Mouse (Mus musculus) forebrain, postnatal 0 days (tissue): Measurements from ENCODE around the gene Serpinb6b. TPM values are rescaled to one million over a fixed set of nuclear protein-coding genes. Genes with fewer than 3 reads are reported as not detected.

Source experiments
- ATAC-seq: fragments of 200-750 bp; cut with Nextera tagmentation; 2 replicates; pipeline ENCODE4 v1.8.0; 2017; ENCODE audit warnings: mild to moderate bottlenecking, moderate library complexity
- DNase-seq: peaks from one replicate; pipeline ENCODE4 v3.0.0-alpha.2; 2015
- H3K27ac ChIP-seq: fragments of 300-500 bp; sonication (generic); 2 replicates; pipeline ENCODE4 v1.5.1; 2014; ENCODE audit warnings: low read depth, mild to moderate bottlenecking, antibody characterized with exemption, low read length, moderate library complexity, mixed read lengths
- H3K27me3 ChIP-seq: fragments of 300-500 bp; sonication (generic); 2 replicates; pipeline ENCODE4 v1.6.1; 2014; ENCODE audit warnings: mild to moderate bottlenecking, low read length, mixed read lengths; ENCODE audit not compliant: insufficient read depth
- H3K36me3 ChIP-seq: fragments of 300-500 bp; sonication (generic); 2 replicates; pipeline ENCODE4 v1.6.1; 2014; ENCODE audit warnings: mild to moderate bottlenecking, moderate library complexity; ENCODE audit not compliant: insufficient read depth
- H3K4me1 ChIP-seq: fragments of 300-500 bp; sonication (generic); 2 replicates; pipeline ENCODE4 v1.6.1; 2014; ENCODE audit warnings: antibody characterized with exemption; ENCODE audit not compliant: insufficient read depth
- H3K4me2 ChIP-seq: fragments of 300-500 bp; sonication (generic); 2 replicates; pipeline ENCODE4 v1.6.1; 2014; ENCODE audit warnings: low read depth, mild to moderate bottlenecking, moderate library complexity
- H3K4me3 ChIP-seq: fragments of 300-500 bp; sonication (generic); 2 replicates; pipeline ENCODE4 v1.5.1; 2014; ENCODE audit warnings: low read depth, low read length, mixed read lengths
- H3K9ac ChIP-seq: fragments of 300-500 bp; sonication (generic); 2 replicates; pipeline ENCODE4 v1.6.1; 2014; ENCODE audit warnings: mild to moderate bottlenecking
- H3K9me3 ChIP-seq: fragments of 300-500 bp; sonication (generic); 2 replicates; pipeline ENCODE4 v1.6.1; 2016; ENCODE audit warnings: low read length
- CTCF ChIP-seq: sonication (generic); IDR thresholded peaks from 2 replicates; pipeline ENCODE4 v1.5.1; 2016; ENCODE audit warnings: antibody characterized with exemption, control low read depth, low read depth
- WGBS: fragments of 180-500 bp; shearing (Covaris S2); extraction: QIAGEN DNeasy Blood & Tissue Kit; methylation state at CpG from one replicate; pipeline ENCODE4 v1.1.7; 2014; 5-methylcytosine and 5-hydroxymethylcytosine counted together
- polyA plus RNA-seq: library from polyadenylated mRNA; unstranded; fragments of >200 nt; fragmentation: Nextera tagmentation; extraction: Ambion mirVana; gene quantifications from 2 replicates; pipeline ENCODE4 v1.2.1, GENCODE M21; 2015
- total RNA-seq: library from RNA; depleted of rRNA; stranded (reverse); fragments of >200 nt; gene quantifications from 2 replicates; pipeline ENCODE4 v1.2.3, GENCODE M21; 2014; rRNA removed

Serpinb6b gene
- total and polyA plus RNA-seq, 2 experiments from 2014 or later: 2.8 to 5.5 TPM

DNA sequence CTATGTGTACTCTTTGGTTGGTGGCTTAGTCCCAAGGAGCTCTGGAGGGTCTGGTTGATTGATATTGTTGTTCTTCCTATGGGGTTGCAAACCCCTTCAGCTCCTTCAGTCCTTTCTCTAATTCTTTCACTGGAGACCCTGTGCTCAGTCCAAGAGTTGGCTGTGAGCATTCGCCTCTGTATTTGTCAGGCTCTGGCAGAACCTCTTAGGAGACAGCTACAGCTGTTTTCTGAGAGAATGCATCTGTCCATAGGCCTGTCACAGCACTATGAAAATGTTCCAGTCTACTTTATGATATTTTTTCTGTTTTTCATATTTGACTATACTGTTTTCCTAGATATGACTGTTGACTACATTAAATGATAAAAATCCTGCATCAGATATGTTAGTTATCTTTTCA lies 47.4 kb downstream of the Serpinb6b start:
- WGBS: 89% methylated on average over 1 of the region's 1 CpGs
- Histone ChIP-seq H3K36me3 (no peaks in the 10 kb centered on the region), H3K4me2 (no peak overlapping the region), H3K4me3 (no peak overlapping the region), H3K4me1 (no peaks in the 10 kb centered on the region), H3K9ac (no peak overlapping the region), H3K9me3 (no peaks in the 10 kb centered on the region), H3K27ac (no peak overlapping the region), H3K27me3 (no peaks in the 10 kb centered on the region)
- TF ChIP-seq CTCF: no peak
- ATAC-seq (no peak), DNase-seq (no peak)

DNA sequence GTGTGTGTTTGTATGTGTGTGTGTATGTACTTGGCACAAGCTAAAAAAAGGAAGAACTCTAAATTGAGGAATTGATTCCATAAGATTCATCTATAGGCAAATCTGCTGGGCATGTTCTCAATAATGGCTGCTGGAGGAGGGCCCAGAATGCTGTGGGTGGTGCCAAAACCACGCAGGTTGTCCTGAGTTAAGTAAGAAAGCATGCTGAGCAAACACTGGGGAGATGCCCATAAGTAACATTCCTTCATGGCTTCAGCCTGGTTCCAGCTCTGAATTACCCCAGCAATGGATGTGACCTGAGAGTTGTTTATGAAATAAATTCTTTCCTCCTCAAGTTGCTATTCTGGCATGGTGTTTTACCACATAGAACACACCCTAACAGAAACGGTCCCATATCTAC lies 48.3 kb downstream of the Serpinb6b start:
- Histone ChIP-seq H3K36me3 (no peaks in the 10 kb centered on the region), H3K4me1 (no peaks in the 10 kb centered on the region), H3K27ac (no peak overlapping the region), H3K4me3 (no peak overlapping the region), H3K9me3 (no peaks in the 10 kb centered on the region), H3K4me2 (no peak overlapping the region), H3K27me3 (no peaks in the 10 kb centered on the region), H3K9ac (no peak overlapping the region)
- DNase-seq: no peak
- TF ChIP-seq CTCF: no peak
- ATAC-seq: no peak
- 60% methylated on average over 2 of the region's 2 CpGs for WGBS

DNA sequence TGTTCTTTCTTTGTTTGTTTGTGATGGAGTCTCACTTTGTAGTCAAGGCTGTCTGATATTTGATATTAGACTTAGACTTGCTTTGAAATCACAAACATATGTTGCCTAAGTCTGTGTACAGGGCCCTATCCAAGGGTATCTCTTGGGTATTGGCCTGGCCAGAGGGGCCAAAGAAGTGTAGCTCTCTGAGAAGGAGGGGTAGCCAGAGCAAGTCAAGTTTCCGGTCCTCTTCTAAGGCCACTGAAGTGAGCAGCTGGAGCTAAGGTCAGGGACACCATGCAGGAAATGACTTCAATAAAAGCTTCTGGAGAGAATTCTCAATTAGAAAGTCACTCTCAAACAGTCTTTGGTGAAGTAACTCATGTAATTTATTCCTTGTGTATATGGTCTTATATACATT lies 57.4 kb downstream of the Serpinb6b start:
- Histone ChIP-seq H3K9ac (no peak overlapping the region), H3K9me3 (peaks cover 4% of the 10 kb centered on the region; the same call in 1 of the 2 replicates), H3K27ac (no peak overlapping the region), H3K4me2 (no peak overlapping the region), H3K36me3 (no peaks in the 10 kb centered on the region), H3K27me3 (no peaks in the 10 kb centered on the region), H3K4me1 (no peaks in the 10 kb centered on the region), H3K4me3 (no peak overlapping the region)
- ATAC-seq (no peak), DNase-seq (no peak)
- WGBS: 95% methylated on average over 1 of the region's 1 CpGs
- TF ChIP-seq CTCF: no peak

DNA sequence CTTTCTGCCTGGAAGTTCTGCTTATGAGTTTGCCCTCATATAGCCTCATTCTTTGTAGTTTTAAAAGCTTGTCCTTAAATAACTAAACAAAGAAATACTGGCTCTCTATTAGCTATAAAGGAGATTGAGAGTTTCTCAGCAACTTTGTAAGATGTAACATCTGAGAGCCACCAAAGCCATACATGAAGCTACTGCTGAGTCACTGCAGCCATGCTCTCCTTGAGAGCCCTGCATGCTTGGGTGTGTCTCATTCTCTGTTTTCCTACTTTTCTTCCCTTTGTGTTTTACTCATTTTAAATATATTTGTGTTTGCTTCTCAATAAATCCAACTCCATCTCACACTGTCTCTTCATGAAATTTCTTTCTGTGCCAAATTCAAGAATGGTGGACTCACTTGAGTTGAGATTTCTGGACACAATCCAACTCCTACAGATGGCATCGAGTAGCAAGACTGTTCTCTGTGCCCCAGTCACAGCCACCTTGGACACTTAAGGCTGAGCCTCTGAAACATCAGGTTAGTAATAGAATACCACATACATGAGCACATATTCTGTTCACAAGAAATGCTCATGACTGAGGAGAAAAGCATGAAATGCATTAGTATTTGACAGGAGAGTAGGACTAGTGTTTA lies 61.5 kb downstream of the Serpinb6b start:
- ATAC-seq (no peak), DNase-seq (no peak)

DNA sequence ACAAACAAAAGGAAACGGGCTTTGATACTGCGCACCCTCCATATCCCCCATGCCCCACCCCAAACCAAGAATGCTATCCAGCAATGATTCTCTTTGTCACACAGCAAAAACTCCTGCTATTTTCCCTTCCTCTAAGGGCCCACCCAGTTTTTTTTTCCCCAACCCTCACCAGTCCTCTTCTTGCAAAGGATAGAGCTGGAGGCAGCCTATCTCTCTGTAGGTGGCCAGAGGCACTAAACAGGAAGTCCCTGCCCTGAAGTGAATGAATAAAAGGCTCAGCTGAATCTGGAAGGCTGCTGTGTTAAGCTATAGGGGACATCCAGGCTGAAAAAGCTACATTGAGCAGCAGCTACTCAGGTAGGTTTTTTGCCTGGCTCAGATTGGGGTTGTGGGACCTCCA lies 62.2 kb downstream of the Serpinb6b start, which contains the start of gene Serpinb9b:
TSS of gene Serpinb9b (plus strand) at position 173 of the 400 bp plus-strand sequence.
- ATAC-seq (no peak), DNase-seq (no peak)
- WGBS: 78% methylated on average over 2 of the region's 2 CpGs
- Histone ChIP-seq H3K36me3 (no peaks in the 10 kb centered on the region), H3K9me3 (no peaks in the 10 kb centered on the region), H3K4me3 (no peak within 1 kb of the TSS), H3K4me2 (no peak within 1 kb of the TSS), H3K27ac (no peak within 1 kb of the TSS), H3K9ac (no peak within 1 kb of the TSS), H3K27me3 (no peaks in the 10 kb centered on the region), H3K4me1 (no peaks in the 10 kb centered on the region)
- TF ChIP-seq CTCF: no peak

More for the DNA sequence above, 61.5 kb downstream of the Serpinb6b start:
- Histone ChIP-seq H3K9me3 (no peaks in the 10 kb centered on the region), H3K4me1 (no peaks in the 10 kb centered on the region), H3K36me3 (no peaks in the 10 kb centered on the region), H3K27ac (no peak overlapping the region), H3K27me3 (no peaks in the 10 kb centered on the region), H3K4me2 (no peak overlapping the region), H3K9ac (no peak overlapping the region), H3K4me3 (no peak overlapping the region)
- no peak for TF ChIP-seq CTCF
- 50% methylated on average over 1 of the region's 1 CpGs for WGBS

DNA sequence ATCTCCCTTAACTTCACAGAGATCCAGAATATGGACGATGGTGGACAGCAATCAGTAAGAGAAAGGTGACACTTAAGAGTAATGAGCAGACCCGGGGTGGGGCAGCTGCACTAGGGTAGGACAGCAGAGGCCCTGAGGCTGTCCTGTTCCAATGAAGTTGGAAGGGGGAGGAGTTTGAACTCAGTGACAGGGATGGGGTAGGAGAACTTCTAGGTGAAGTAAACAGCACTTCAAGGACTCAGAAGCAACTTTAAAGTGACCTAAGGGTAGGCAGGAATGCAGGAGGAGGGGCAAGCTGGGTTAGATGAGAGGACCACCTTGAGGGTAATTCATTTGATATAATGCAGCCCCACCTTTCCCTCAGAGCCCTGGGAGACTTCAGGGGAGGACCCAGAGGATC lies 63.1 kb downstream of the Serpinb6b start:
- DNase-seq (no peak), ATAC-seq (no peak)
- Histone ChIP-seq H3K9ac (no peak overlapping the region), H3K4me2 (no peak overlapping the region), H3K4me1 (no peaks in the 10 kb centered on the region), H3K27ac (no peak overlapping the region), H3K9me3 (no peaks in the 10 kb centered on the region), H3K36me3 (no peaks in the 10 kb centered on the region), H3K27me3 (no peaks in the 10 kb centered on the region), H3K4me3 (no peak overlapping the region)
- 72% methylated on average over 2 of the region's 2 CpGs for WGBS
- TF ChIP-seq CTCF: no peak

DNA sequence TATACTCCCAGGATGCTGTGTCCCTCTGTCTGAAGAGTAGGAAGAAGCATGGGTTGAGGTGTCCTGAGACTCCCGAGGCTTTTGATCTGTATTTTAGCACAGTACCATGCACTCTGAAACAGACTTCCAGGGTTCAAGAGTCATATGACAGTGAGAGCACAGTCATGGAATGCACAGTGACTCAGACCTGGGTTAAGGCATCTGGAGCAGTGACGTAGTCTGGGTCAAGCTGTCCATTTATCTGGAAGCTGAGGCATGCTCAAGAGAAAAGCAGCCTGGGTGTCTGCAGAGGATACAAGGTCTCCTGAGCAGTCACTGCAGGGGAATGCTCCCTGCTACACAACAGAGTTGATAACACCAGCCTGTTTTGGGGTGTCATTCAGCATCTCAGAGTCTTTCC lies 63.5 kb downstream of the Serpinb6b start:
- Histone ChIP-seq H3K4me1 (no peaks in the 10 kb centered on the region), H3K27ac (no peak overlapping the region), H3K27me3 (no peaks in the 10 kb centered on the region), H3K4me2 (no peak overlapping the region), H3K9ac (no peak overlapping the region), H3K9me3 (no peaks in the 10 kb centered on the region), H3K36me3 (no peaks in the 10 kb centered on the region), H3K4me3 (no peak overlapping the region)
- ATAC-seq (no peak), DNase-seq (no peak)
- TF ChIP-seq CTCF: no peak
- 86% methylated on average over 2 of the region's 2 CpGs for WGBS

Other genes starting within 250 kb of the Serpinb6b start
- 0.05 and 0.08 TPM in 2 replicates for gene Mylk4, start 181.3 kb upstream of the Serpinb6b start, total RNA-seq
- gene Mylk4, start 181.3 kb upstream of the Serpinb6b start, polyA plus RNA-seq: 0.05 and 0.21 TPM in 2 replicates
- gene Wrnip1, start 163.2 kb upstream of the Serpinb6b start, total RNA-seq: 81.6 and 85.1 TPM in 2 replicates
- gene Wrnip1, start 163.2 kb upstream of the Serpinb6b start, polyA plus RNA-seq: 34.6 and 38.0 TPM in 2 replicates
- not detected in 2 replicates for gene D930007J09Rik, start 162.4 kb upstream of the Serpinb6b start, total RNA-seq
- not detected in 2 replicates for gene D930007J09Rik, start 162.4 kb upstream of the Serpinb6b start, polyA plus RNA-seq
- gene Serpinb1a, start 114.0 kb upstream of the Serpinb6b start, total RNA-seq: 0.48 and 1.2 TPM in 2 replicates
- gene Serpinb1a, start 114.0 kb upstream of the Serpinb6b start, polyA plus RNA-seq: 3.5 and 4.2 TPM in 2 replicates
- gene Serpinb1c, start 67.0 kb upstream of the Serpinb6b start, total RNA-seq: not detected in 2 replicates
- gene Serpinb1c, start 67.0 kb upstream of the Serpinb6b start, polyA plus RNA-seq: 0.11 TPM in 1 of 2 replicates, not detected in the other
- gene Serpinb9, start 38.0 kb downstream of the Serpinb6b start, total RNA-seq: 2.0 and 3.1 TPM in 2 replicates
- 2.2 and 2.3 TPM in 2 replicates for gene Serpinb9, start 38.0 kb downstream of the Serpinb6b start, polyA plus RNA-seq
- gene Serpinb9b, start 62.2 kb downstream of the Serpinb6b start, total RNA-seq: 0.24 TPM in 1 of 2 replicates, not detected in the other
- 0.11 and 0.18 TPM in 2 replicates for gene Serpinb9b, start 62.2 kb downstream of the Serpinb6b start, polyA plus RNA-seq
- 0.95 and 1.1 TPM in 2 replicates for gene Serpinb1b, start 113.4 kb downstream of the Serpinb6b start, total RNA-seq
- gene Serpinb1b, start 113.4 kb downstream of the Serpinb6b start, polyA plus RNA-seq: 3.5 and 4.1 TPM in 2 replicates
- not detected in 2 replicates for gene Serpinb9c, start 194.5 kb downstream of the Serpinb6b start, total RNA-seq
- gene Serpinb9c, start 194.5 kb downstream of the Serpinb6b start, polyA plus RNA-seq: not detected in 2 replicates
- gene Serpinb9d, start 227.8 kb downstream of the Serpinb6b start, total RNA-seq: not detected in 2 replicates
- gene Serpinb9d, start 227.8 kb downstream of the Serpinb6b start, polyA plus RNA-seq: not detected in 2 replicates